8 mouse cellular contexts compared by ENCODE assay signal in the genomic region with DNA sequence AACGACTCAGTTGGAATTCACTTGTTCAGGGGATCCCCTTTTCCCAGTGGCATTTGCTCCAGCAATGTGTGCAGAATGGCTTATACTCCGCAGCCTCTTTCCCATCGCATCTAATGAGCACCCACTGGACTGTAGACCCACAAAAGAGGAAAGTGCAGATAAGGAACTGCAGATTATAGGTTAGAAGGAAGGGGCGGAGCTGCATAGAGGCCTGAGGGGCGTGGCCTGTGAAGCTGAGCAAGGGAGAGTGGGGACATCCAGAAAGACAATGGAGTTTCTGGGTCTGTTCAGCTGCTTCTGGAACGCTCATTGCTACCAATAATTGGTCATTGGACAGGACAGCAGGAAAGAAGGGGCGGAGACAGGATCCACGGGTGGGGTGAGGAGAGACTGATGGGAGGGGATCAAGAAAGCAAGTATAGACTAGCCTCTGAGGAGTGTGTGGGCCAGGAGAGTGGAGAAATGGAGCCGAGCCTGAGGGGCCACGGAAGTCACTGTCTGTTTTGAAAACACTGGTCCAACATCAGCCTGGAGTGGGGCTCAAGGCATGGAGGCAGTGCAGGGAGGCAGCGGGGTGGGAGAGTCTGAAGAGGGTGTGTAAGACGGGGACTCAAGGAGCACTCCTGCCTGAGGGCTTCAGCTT. TPM values are rescaled to one million over a fixed set of nuclear protein-coding genes. Genes with fewer than 3 reads are reported as not detected.
A peak's percentile ranks its signal among the peaks of the same experiment; 100 is the strongest.
DNase-seq lines count a peak whose midpoint lies in the region; ATAC-seq lines count a peak whose summit lies in the region.

No protein-coding gene starts in this region.

- peak overlapping the region; percentile 61 for H3K27ac ChIP-seq in liver, embryonic 15.5 days (replicated peaks)

- DNase-seq in spleen, postnatal 14 days (ENCODE audit: low spot score in 2 of 2), result peak; percentile 47 to 52
- no peak for DNase-seq in testis, postnatal 14 days (ENCODE audit: low spot score)
- no peak for DNase-seq in adrenal gland, adult (ENCODE audit: inconsistent age in 2 of 2, low spot score in 1 of 2)
- DNase-seq in kidney, adult 8-10 months, result no peak

- H3K27me3 ChIP-seq in erythroblast, embryonic 14.5 days (ENCODE audit: control insufficient read depth), result no peaks in the 10 kb centered on the region
- H3K27me3 ChIP-seq in liver, embryonic 15.5 days, result no peaks in the 10 kb centered on the region

- no peak for ATAC-seq in erythroblast, adult 5-6 weeks (replicated peaks; ENCODE audit: low FRiP score, poor library complexity, severe bottlenecking)
- ATAC-seq in common myeloid progenitor, adult 5-6 weeks (replicated peaks; ENCODE audit: low read depth, poor library complexity, severe bottlenecking), result peak; percentile 55
- no peak for ATAC-seq in liver, embryonic 15.5 days (ENCODE audit: insufficient read depth)

- H3K9me3 ChIP-seq in erythroblast, embryonic 14.5 days (ENCODE audit: control insufficient read depth, low read length), result no peaks in the 10 kb centered on the region
- no peaks in the 10 kb centered on the region for H3K9me3 ChIP-seq in liver, embryonic 15.5 days (replicated peaks)

- no peak overlapping the region for H3K9ac ChIP-seq in liver, embryonic 15.5 days

- peak overlapping the region; percentile 31 for H3K4me3 ChIP-seq in erythroblast, embryonic 14.5 days (replicated peaks)
- no peak overlapping the region for H3K4me3 ChIP-seq in liver, embryonic 15.5 days (replicated peaks)

- WGBS in liver, embryonic 15.5 days (ENCODE audit: insufficient replicate concordance), result 19% methylated on average over 12 of the region's 12 CpGs

- H3K36me3 ChIP-seq in erythroblast, embryonic 14.5 days (ENCODE audit: control insufficient read depth), result peaks cover 48% of the 10 kb centered on the region
- no peaks in the 10 kb centered on the region for H3K36me3 ChIP-seq in liver, embryonic 15.5 days (replicated peaks)

- peaks cover 74% of the 10 kb centered on the region for H3K4me1 ChIP-seq in erythroblast, embryonic 14.5 days (ENCODE audit: control insufficient read depth)
- H3K4me1 ChIP-seq in liver, embryonic 15.5 days (replicated peaks), result peaks cover 70% of the 10 kb centered on the region

- peak overlapping the region; percentile 47 for H3K4me2 ChIP-seq in liver, embryonic 15.5 days

RNA-seq across cellular contexts. Expression of gene Rcor1, which starts 3.8 kb away (rescaled TPM):
- polyA plus RNA-seq in erythroblast, embryonic 14.5 days (2012), result 0.31 and 0.44 TPM in 2 replicates
- 21.3 and 26.9 TPM in 2 replicates for total RNA-seq in erythroblast, adult 5-6 weeks (2015; ENCODE audit: low replicate concordance)
- total RNA-seq in erythroblast, adult 5-6 weeks (2017; ENCODE audit: low replicate concordance), result 9.8 and 18.0 TPM in 2 replicates
- total RNA-seq in common myeloid progenitor, adult 5-6 weeks (2017), result 46.6 and 47.7 TPM in 2 replicates
- polyA plus RNA-seq in liver, embryonic 15.5 days (2015; fragmentation: Nextera tagmentation; extraction: Ambion mirVana), result 4.6 and 5.1 TPM in 2 replicates

RNA-seq across cellular contexts. Expression of gene Ankrd9, which starts 56.5 kb away (rescaled TPM):
- polyA plus RNA-seq in erythroblast, embryonic 14.5 days (2012), result 11.8 and 12.2 TPM in 2 replicates
- 29.8 and 52.2 TPM in 2 replicates for total RNA-seq in erythroblast, adult 5-6 weeks (2015; ENCODE audit: low replicate concordance)
- 66.5 and 82.1 TPM in 2 replicates for total RNA-seq in erythroblast, adult 5-6 weeks (2017; ENCODE audit: low replicate concordance)
- total RNA-seq in common myeloid progenitor, adult 5-6 weeks (2017), result 4.1 and 4.8 TPM in 2 replicates
- 63.5 and 68.6 TPM in 2 replicates for polyA plus RNA-seq in liver, embryonic 15.5 days (2015; fragmentation: Nextera tagmentation; extraction: Ambion mirVana)

Comparison
In these comparisons a context has a peak if more than half of its experiments do, and no peak if none do; other contexts are left out.
1. DNase-seq: peak in spleen, postnatal 14 days (2 of 2); none in testis, postnatal 14 days (single experiment), adrenal gland, adult (0 of 2) and kidney, adult 8-10 months (0 of 2).